Mouse (Mus musculus) lung, postnatal 0 days (tissue): ENCODE data around the gene Shoc2.

Experiments
- CTCF ChIP-seq: IDR thresholded peaks from 2 replicates; pipeline ENCODE4 v1.5.1; 2016; ENCODE audit warnings: antibody characterized with exemption, mild to moderate bottlenecking
- EP300 ChIP-seq: IDR thresholded peaks from 2 replicates; pipeline ENCODE4 v1.6.1; 2016; ENCODE audit warnings: antibody characterized with exemption, mild to moderate bottlenecking, control low read depth

- TF ChIP-seq CTCF (no peak), EP300 (no peak)
Observed at GRCm38 (mm10) chr19:53933050-53933449, 11.1 kb upstream of the Shoc2 start.
